Mouse (Mus musculus): ENCODE measurements around the gene Pnpla8.

GRCm38 (mm10) chr12:44223044-44223443 is 1.9 kb downstream of the Pnpla8 start:
- TF ChIP-seq POLR2A (IDR thresholded peaks at IDR 0.05; ENCODE audit: extremely low read depth, insufficient read depth, low read length) (no peak), CTCF (IDR thresholded peaks at IDR 0.05; ENCODE audit: extremely low read depth, insufficient read depth, low read length) (no peak)

Measured in cortical plate, adult 2 months (tissue).